Comparison of ENCODE assay signal across 18 mouse cellular contexts in the genomic region with DNA sequence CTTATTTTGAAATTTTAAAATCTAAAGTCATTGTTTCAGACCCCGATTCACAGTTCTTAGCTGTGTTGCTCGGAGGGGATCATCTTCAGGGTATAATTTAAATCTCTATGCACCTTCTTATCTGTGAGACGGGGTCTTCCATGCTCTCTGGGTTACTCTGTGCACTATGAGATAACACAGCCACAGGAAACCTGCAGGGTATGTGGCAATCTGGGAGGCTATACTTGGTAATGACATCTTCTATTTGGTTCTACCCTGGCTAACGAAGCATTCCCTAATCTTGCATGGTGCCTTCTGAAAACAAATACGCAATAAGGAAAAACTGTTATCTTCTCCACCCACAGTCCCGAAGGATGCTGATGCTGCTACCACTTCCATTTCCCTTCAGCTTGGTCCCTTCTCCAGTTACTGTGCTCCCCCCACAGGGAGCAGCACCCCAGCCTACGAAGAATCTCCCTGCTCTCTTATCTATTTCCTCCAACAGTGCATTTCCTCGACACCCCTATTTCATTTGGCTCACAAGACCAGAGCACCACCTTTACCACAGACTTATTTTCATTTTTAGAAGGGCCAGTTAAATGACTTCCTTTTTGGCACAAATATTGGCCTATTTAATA.
DNase-seq lines count a peak whose midpoint lies in the region; ATAC-seq and TF ChIP-seq lines count a peak whose summit lies in the region.
"Had no signal": no experiment of that assay in that cellular context is flagged by ENCODE, and none has a peak within 500 bp of the region (broad histone marks: within the 10 kb centered on the region; RNA-seq: fewer than 3 reads in every experiment).

No protein-coding gene starts in this region.

- no peak for TF ChIP-seq EP300 in liver, postnatal 0 days (IDR thresholded peaks at IDR 0.05; ENCODE audit: low read depth)

- no peak for DNase-seq in liver, postnatal 0 days
- DNase-seq in c-Kit-positive CD71-negative TER-119-negative erythroid progenitor cells, embryonic 14.5 days (ENCODE audit: low read depth) = peak; percentile 14
- DNase-seq in liver, embryonic 13.5 days = peak; percentile 5
- DNase-seq in gastrocnemius, postnatal 10 days = no peak
- no peak for DNase-seq in layer of hippocampus, postnatal 36 days
- no peak for DNase-seq in ovary, postnatal 14 days (ENCODE audit: low spot score)
- DNase-seq: adrenal gland, adult 8-10 months; adrenal gland, postnatal 36 days; cerebellum, adult 11-12 months; cerebellum, adult 9-10 months; cerebellum, postnatal 25 days; gastrocnemius, postnatal 14 days had no signal

- no peak overlapping the region for H3K4me2 ChIP-seq in liver, embryonic 12.5 days
- no peak overlapping the region for H3K4me2 ChIP-seq in liver, postnatal 0 days (ENCODE audit: low read depth, low read length)
- H3K4me2 ChIP-seq in liver, embryonic 13.5 days = no peak overlapping the region
- H3K4me2 ChIP-seq: embryonic facial prominence, embryonic 13.5 days; forebrain, embryonic 12.5 days; heart, embryonic 12.5 days had no signal

- H3K27ac ChIP-seq in liver, embryonic 12.5 days = no peak overlapping the region
- H3K27ac ChIP-seq in liver, postnatal 0 days (ENCODE audit: low read depth) = no peak overlapping the region
- H3K27ac ChIP-seq in liver, embryonic 13.5 days = no peak overlapping the region
- H3K27ac ChIP-seq: embryonic facial prominence, embryonic 13.5 days; forebrain, embryonic 12.5 days had no signal

- H3K9me3 ChIP-seq in liver, embryonic 12.5 days (replicated peaks) = no peaks in the 10 kb centered on the region
- no peaks in the 10 kb centered on the region for H3K9me3 ChIP-seq in liver, postnatal 0 days (ENCODE audit: low read length)
- H3K9me3 ChIP-seq in liver, embryonic 13.5 days (replicated peaks) = no peaks in the 10 kb centered on the region
- H3K9me3 ChIP-seq: embryonic facial prominence, embryonic 13.5 days; forebrain, embryonic 12.5 days; heart, embryonic 12.5 days had no signal

- peak; percentile 77 for ATAC-seq in liver, embryonic 12.5 days
- no peak for ATAC-seq in liver, postnatal 0 days
- ATAC-seq in liver, embryonic 13.5 days (ENCODE audit: low read depth) = peak; percentile 79
- ATAC-seq: forebrain, embryonic 16.5 days; hindbrain, embryonic 16.5 days had no signal

- H3K36me3 ChIP-seq in liver, embryonic 12.5 days = no peaks in the 10 kb centered on the region
- no peaks in the 10 kb centered on the region for H3K36me3 ChIP-seq in liver, postnatal 0 days (replicated peaks; ENCODE audit: insufficient read depth, low read length)
- no peaks in the 10 kb centered on the region for H3K36me3 ChIP-seq in liver, embryonic 13.5 days
- H3K36me3 ChIP-seq: embryonic facial prominence, embryonic 13.5 days; forebrain, embryonic 12.5 days; heart, embryonic 12.5 days had no signal

- no peak overlapping the region for H3K4me3 ChIP-seq in liver, embryonic 12.5 days
- H3K4me3 ChIP-seq in liver, postnatal 0 days (ENCODE audit: low read depth, low read length) = no peak overlapping the region
- H3K4me3 ChIP-seq in liver, embryonic 13.5 days (replicated peaks) = no peak overlapping the region
- H3K4me3 ChIP-seq: embryonic facial prominence, embryonic 13.5 days; forebrain, embryonic 12.5 days; heart, embryonic 12.5 days had no signal

- 0 out of 2 replicates have a peak, but pooled peaks cover 4% of the 10 kb centered on the region for H3K4me1 ChIP-seq in liver, embryonic 12.5 days
- no peaks in the 10 kb centered on the region for H3K4me1 ChIP-seq in liver, postnatal 0 days (ENCODE audit: insufficient read depth)
- peaks cover 7% of the 10 kb centered on the region; the same call in 1 of the 2 replicates for H3K4me1 ChIP-seq in liver, embryonic 13.5 days (replicated peaks)
- H3K4me1 ChIP-seq: embryonic facial prominence, embryonic 13.5 days; forebrain, embryonic 12.5 days had no signal

- no peak overlapping the region for H3K9ac ChIP-seq in liver, embryonic 12.5 days
- no peak overlapping the region for H3K9ac ChIP-seq in liver, postnatal 0 days (replicated peaks)
- H3K9ac ChIP-seq in liver, embryonic 13.5 days = no peak overlapping the region
- H3K9ac ChIP-seq: embryonic facial prominence, embryonic 13.5 days; forebrain, embryonic 12.5 days; heart, embryonic 12.5 days had no signal

- no peaks in the 10 kb centered on the region for H3K27me3 ChIP-seq in liver, embryonic 12.5 days (replicated peaks)
- H3K27me3 ChIP-seq in liver, postnatal 0 days (ENCODE audit: insufficient read depth, low read length) = no peaks in the 10 kb centered on the region
- no peaks in the 10 kb centered on the region for H3K27me3 ChIP-seq in liver, embryonic 13.5 days
- H3K27me3 ChIP-seq: embryonic facial prominence, embryonic 13.5 days; forebrain, embryonic 12.5 days; heart, embryonic 12.5 days had no signal

- WGBS in liver, embryonic 12.5 days (ENCODE audit: insufficient replicate concordance) = 11% methylated on average over 8 of the region's 8 CpGs
- WGBS in liver, postnatal 0 days (ENCODE audit: insufficient replicate concordance) = 27% methylated on average over 8 of the region's 8 CpGs
- WGBS in liver, embryonic 13.5 days (ENCODE audit: insufficient replicate concordance) = 13% methylated on average over 8 of the region's 8 CpGs

- TF ChIP-seq CTCF in liver, postnatal 0 days (IDR thresholded peaks at IDR 0.05; ENCODE audit: low read depth) = no peak

Comparison
In these comparisons a context has a peak if more than half of its experiments do, and no peak if none do; other contexts are left out.
1. DNase-seq: peak in c-Kit-positive CD71-negative TER-119-negative erythroid progenitor cells, embryonic 14.5 days (single experiment) and liver, embryonic 13.5 days (single experiment); none in liver, postnatal 0 days (single experiment), gastrocnemius, postnatal 10 days (single experiment), layer of hippocampus, postnatal 36 days (0 of 2) and ovary, postnatal 14 days (single experiment).